9 mouse cellular contexts compared by ENCODE assay signal in genomic region chr1:74926721-74927120, GRCm38 (mm10). TPM values are rescaled to one million over a fixed set of nuclear protein-coding genes. Genes with fewer than 3 reads are reported as not detected.
DNase-seq lines count a peak whose midpoint lies in the region; ATAC-seq and TF ChIP-seq lines count a peak whose summit lies in the region.
"Had no signal": no experiment of that assay in that cellular context is flagged by ENCODE, and none has a peak within 500 bp of the region (broad histone marks: within the 10 kb centered on the region; RNA-seq: fewer than 3 reads in every experiment).

No protein-coding gene starts in this region.

- TF ChIP-seq CTCF in lung, postnatal 0 days (IDR thresholded peaks at IDR 0.05): peak; percentile 94

- DNase-seq in kidney, adult 11 months: peak; percentile 52
- peak; percentile 44 for DNase-seq in ES-CJ7 (ENCODE audit: low read depth, low spot score)
- peak; percentile 72 for DNase-seq in adrenal gland, postnatal 14 days
- DNase-seq in heart, postnatal 4 days: peak; percentile 61
- peak; percentile 32 for DNase-seq in lung, postnatal 0 days (ENCODE audit: low spot score)
- no peak for DNase-seq in thymus, postnatal 36 days

- WGBS in kidney, embryonic 14.5 days: 29% methylated on average over 6 of the region's 6 CpGs
- 28% methylated on average over 6 of the region's 6 CpGs for WGBS in lung, postnatal 0 days

- H3K4me2 ChIP-seq in kidney, embryonic 14.5 days (replicated peaks; ENCODE audit: low read depth, low read length): no peak overlapping the region
- no peak overlapping the region for H3K4me2 ChIP-seq in lung, postnatal 0 days (replicated peaks; ENCODE audit: low read depth, low read length)

- H3K9me3 ChIP-seq in kidney, embryonic 14.5 days (ENCODE audit: control insufficient read depth, low read length): no peaks in the 10 kb centered on the region
- no peaks in the 10 kb centered on the region for H3K9me3 ChIP-seq in lung, postnatal 0 days (ENCODE audit: low read length)

- H3K27me3 ChIP-seq in kidney, embryonic 14.5 days (ENCODE audit: control insufficient read depth, insufficient read depth, low read length): 0 out of 2 replicates have a peak, but pooled peaks cover 5% of the 10 kb centered on the region
- H3K27me3 ChIP-seq in lung, postnatal 0 days (replicated peaks; ENCODE audit: insufficient read depth, low read length): no peaks in the 10 kb centered on the region

- ATAC-seq in kidney, embryonic 14.5 days (ENCODE audit: low FRiP score, low TSS enrichment): no peak
- no peak for ATAC-seq in lung, postnatal 0 days
- ATAC-seq in activated CD4-positive, CD25-positive, alpha-beta regulatory T cell, adult 4 months: no peak

- TF ChIP-seq EP300 in lung, postnatal 0 days (IDR thresholded peaks at IDR 0.05): no peak

- no peaks in the 10 kb centered on the region for H3K4me1 ChIP-seq in kidney, embryonic 14.5 days (ENCODE audit: control insufficient read depth, insufficient read depth, low read length)
- no peaks in the 10 kb centered on the region for H3K4me1 ChIP-seq in lung, postnatal 0 days (ENCODE audit: insufficient read depth, low read depth, low read length)

- H3K36me3 ChIP-seq in kidney, embryonic 14.5 days (ENCODE audit: control insufficient read depth, insufficient read depth, low read length): no peaks in the 10 kb centered on the region
- H3K36me3 ChIP-seq in lung, postnatal 0 days (ENCODE audit: insufficient read depth, low read length): no peaks in the 10 kb centered on the region

- H3K9ac ChIP-seq in kidney, embryonic 14.5 days (ENCODE audit: low read depth, low read length): no peak overlapping the region
- H3K9ac ChIP-seq in lung, postnatal 0 days (replicated peaks; ENCODE audit: low read depth): no peak overlapping the region

- H3K27ac ChIP-seq in kidney, embryonic 14.5 days (ENCODE audit: low read depth, low read length): no peak overlapping the region
- H3K27ac ChIP-seq in lung, postnatal 0 days (ENCODE audit: low read length): no peak overlapping the region

- H3K4me3 ChIP-seq in kidney, embryonic 14.5 days (ENCODE audit: low read length): no peak overlapping the region
- no peak overlapping the region for H3K4me3 ChIP-seq in lung, postnatal 0 days (ENCODE audit: low read depth, low read length)

RNA-seq across cellular contexts. Expression of gene Cfap65, which starts 8.7 kb away (rescaled TPM):
- not detected in 2 replicates for polyA plus RNA-seq in kidney, embryonic 14.5 days (2014; fragmentation: Nextera tagmentation; extraction: Ambion mirVana)
- not detected in 2 replicates for total RNA-seq in adrenal gland, postnatal 14 days (2021)
- total RNA-seq in heart, postnatal 4 days (2021): not detected
- 2.0 and 2.3 TPM in 2 replicates for polyA plus RNA-seq in lung, postnatal 0 days (2015; fragmentation: Nextera tagmentation; extraction: Ambion mirVana)
- under 1 TPM in 1 of 2 experiments, not detected in 1; 0.07 TPM for polyA plus RNA-seq in activated CD4-positive, CD25-positive, alpha-beta regulatory T cell, adult 4 months (2017; shearing (Covaris generic))

RNA-seq across cellular contexts. Expression of gene Ihh, which starts 24.8 kb away (rescaled TPM):
- 0.43 and 0.84 TPM in 2 replicates for polyA plus RNA-seq in kidney, embryonic 14.5 days (2014; fragmentation: Nextera tagmentation; extraction: Ambion mirVana)
- 0.22 TPM in 1 of 2 replicates, not detected in the other for total RNA-seq in adrenal gland, postnatal 14 days (2021)
- total RNA-seq in heart, postnatal 4 days (2021): under 1 TPM; 0.18 to 0.26 TPM
- polyA plus RNA-seq in lung, postnatal 0 days (2015; fragmentation: Nextera tagmentation; extraction: Ambion mirVana): 0.10 and 0.16 TPM in 2 replicates
- polyA plus RNA-seq in activated CD4-positive, CD25-positive, alpha-beta regulatory T cell, adult 4 months (2017; shearing (Covaris generic)): not detected

RNA-seq across cellular contexts. Expression of gene Cryba2, which starts 33.8 kb away (rescaled TPM):
- polyA plus RNA-seq in kidney, embryonic 14.5 days (2014; fragmentation: Nextera tagmentation; extraction: Ambion mirVana): not detected in 2 replicates
- 0.44 and 1.2 TPM in 2 replicates for total RNA-seq in adrenal gland, postnatal 14 days (2021)
- not detected for total RNA-seq in heart, postnatal 4 days (2021)
- not detected in 2 replicates for polyA plus RNA-seq in lung, postnatal 0 days (2015; fragmentation: Nextera tagmentation; extraction: Ambion mirVana)
- not detected for polyA plus RNA-seq in activated CD4-positive, CD25-positive, alpha-beta regulatory T cell, adult 4 months (2017; shearing (Covaris generic))

RNA-seq across cellular contexts. Expression of gene Fev, which starts 41.5 kb away (rescaled TPM):
- 0.47 and 2.1 TPM in 2 replicates for polyA plus RNA-seq in kidney, embryonic 14.5 days (2014; fragmentation: Nextera tagmentation; extraction: Ambion mirVana)
- total RNA-seq in adrenal gland, postnatal 14 days (2021): 1.0 and 1.8 TPM in 2 replicates
- total RNA-seq in heart, postnatal 4 days (2021): not detected
- polyA plus RNA-seq in lung, postnatal 0 days (2015; fragmentation: Nextera tagmentation; extraction: Ambion mirVana): not detected in 2 replicates
- not detected for polyA plus RNA-seq in activated CD4-positive, CD25-positive, alpha-beta regulatory T cell, adult 4 months (2017; shearing (Covaris generic))
- total RNA-seq: left cerebral cortex, postnatal 36 days had no signal

Comparison
In these comparisons a context has a peak if more than half of its experiments do, and no peak if none do; other contexts are left out.
1. DNase-seq: peak in kidney, adult 11 months (single experiment), ES-CJ7 (single experiment), adrenal gland, postnatal 14 days (single experiment), heart, postnatal 4 days (single experiment) and lung, postnatal 0 days (single experiment); none in thymus, postnatal 36 days (0 of 2).